Mouse (Mus musculus) lung, embryonic 14.5 days (tissue): Measurements from ENCODE around the gene Ilkap. TPM values are rescaled to one million over a fixed set of nuclear protein-coding genes. Genes with fewer than 3 reads are reported as not detected.
A peak's percentile ranks its signal among the peaks of the same experiment; 100 is the strongest.

Experiments
- ATAC-seq: fragments of 200-750 bp; cut with Nextera tagmentation; 2 replicates; pipeline ENCODE4 v1.8.0; 2017; ENCODE audit warnings: mild to moderate bottlenecking, moderate TSS enrichment, moderate library complexity; ENCODE audit not compliant: insufficient read depth
- DNase-seq: peaks from one replicate; pipeline ENCODE4 v3.0.0-alpha.2; 2015
- H3K27ac ChIP-seq: fragments of 300-500 bp; sonication (generic); 2 replicates; pipeline ENCODE4 v1.5.1; 2014; ENCODE audit warnings: low read depth, mild to moderate bottlenecking, moderate library complexity
- H3K27me3 ChIP-seq: fragments of 300-500 bp; sonication (generic); 2 replicates; pipeline ENCODE4 v1.6.1; 2014; ENCODE audit warnings: low read length, control low read depth; ENCODE audit not compliant: insufficient read depth
- H3K36me3 ChIP-seq: fragments of 300-500 bp; sonication (generic); 2 replicates; pipeline ENCODE4 v1.6.1; 2014; ENCODE audit warnings: control low read depth; ENCODE audit not compliant: insufficient read depth
- H3K4me1 ChIP-seq: fragments of 300-500 bp; sonication (generic); 2 replicates; pipeline ENCODE4 v1.6.1; 2014; ENCODE audit warnings: antibody characterized with exemption, control low read depth; ENCODE audit not compliant: insufficient read depth
- H3K4me2 ChIP-seq: fragments of 300-500 bp; sonication (generic); 2 replicates; pipeline ENCODE4 v1.6.1; 2014; ENCODE audit warnings: mild to moderate bottlenecking
- H3K4me3 ChIP-seq: fragments of 300-500 bp; sonication (generic); 2 replicates; pipeline ENCODE4 v1.5.1; 2014; ENCODE audit warnings: low read depth, low read length
- H3K9ac ChIP-seq: fragments of 300-500 bp; sonication (generic); 2 replicates; pipeline ENCODE4 v1.6.1; 2014
- H3K9me3 ChIP-seq: fragments of 300-500 bp; sonication (generic); 2 replicates; pipeline ENCODE4 v1.6.1; 2016; ENCODE audit warnings: low read depth, low read length, control low read depth
- CTCF ChIP-seq: IDR thresholded peaks from 2 replicates; pipeline ENCODE4 v1.5.1; 2016; ENCODE audit warnings: antibody characterized with exemption, low read depth
- WGBS: fragments of 180-500 bp; shearing (Covaris S2); extraction: QIAGEN DNeasy Blood & Tissue Kit; methylation state at CpG from one replicate; pipeline ENCODE4 v1.1.7; 2014; 5-methylcytosine and 5-hydroxymethylcytosine counted together
- polyA plus RNA-seq: library from polyadenylated mRNA; unstranded; fragments of >200 nt; fragmentation: Nextera tagmentation; extraction: Ambion mirVana; gene quantifications from 2 replicates; pipeline ENCODE4 v1.2.1, GENCODE M21; 2014

The Ilkap gene
- polyA plus RNA-seq, 1 experiment from 2014 or later, result 144 TPM

- TF ChIP-seq CTCF, result no peak
- peak; percentile 43 for DNase-seq
- no peak overlapping the region for H3K4me3 ChIP-seq
These were observed 16.3 kb upstream of the Ilkap start for GRCm38 (mm10) chr1:91414903-91415302.

DNA sequence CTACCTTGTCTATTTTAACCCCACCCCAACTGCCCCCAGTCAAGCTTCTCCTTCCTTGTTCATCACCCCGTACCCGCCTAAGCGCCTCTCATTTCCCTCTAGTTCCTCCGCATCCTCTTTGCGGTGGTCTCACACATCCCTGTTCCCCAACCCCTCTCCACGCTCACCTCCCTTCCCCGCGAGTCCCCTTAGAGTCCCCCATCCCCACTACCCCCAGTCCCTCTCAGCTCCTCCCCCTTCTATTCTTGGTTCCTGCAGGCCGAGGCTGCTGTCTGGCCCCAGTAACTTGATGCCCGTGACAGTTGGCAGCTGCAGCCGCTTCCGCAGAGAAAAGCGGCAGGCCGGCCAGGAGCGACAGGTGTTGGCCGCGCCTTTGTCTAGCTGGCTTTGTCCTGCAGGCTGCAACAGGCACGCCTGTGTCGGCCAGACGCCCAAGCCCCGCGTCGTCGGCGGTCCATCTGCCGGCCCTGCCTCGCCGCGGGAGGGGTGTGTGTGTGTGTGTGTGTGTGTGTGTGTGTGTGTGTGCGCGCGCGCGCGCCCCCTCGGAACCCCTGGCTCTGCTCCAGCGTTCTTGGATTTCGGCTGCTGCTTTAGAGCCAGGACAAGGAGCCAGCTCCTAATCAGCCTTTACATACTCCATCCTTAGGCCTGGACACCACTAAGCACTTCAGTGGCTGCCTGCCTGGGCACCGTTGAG, 15.4 kb upstream of the Ilkap start, which contains the start of gene Hes6:
Gene Hes6, minus strand, starts transcription at position 141 of the 697 bp plus-strand sequence.
- DNase-seq (peak; percentile 87), ATAC-seq (peak; percentile 32)
- Histone ChIP-seq H3K27ac (peak within 1 kb of the TSS; percentile 85), H3K4me1 (peaks cover 18% of the 10 kb centered on the region), H3K36me3 (peaks cover 16% of the 10 kb centered on the region), H3K27me3 (no peaks in the 10 kb centered on the region), H3K4me2 (peak within 1 kb of the TSS; percentile 98), H3K9ac (peak within 1 kb of the TSS; percentile 80), H3K9me3 (no peaks in the 10 kb centered on the region), H3K4me3 (peak within 1 kb of the TSS; percentile 74)
- no peak for TF ChIP-seq CTCF
- WGBS, result under 1% methylated on average over 39 of the region's 39 CpGs

More at GRCm38 (mm10) chr1:91414903-91415302, 16.3 kb upstream of the Ilkap start:
- Histone ChIP-seq H3K9me3 (no peaks in the 10 kb centered on the region), H3K27me3 (no peaks in the 10 kb centered on the region), H3K36me3 (peaks cover 16% of the 10 kb centered on the region), H3K4me2 (peak overlapping the region; percentile 98), H3K4me1 (peaks cover 18% of the 10 kb centered on the region), H3K27ac (peak overlapping the region; percentile 85), H3K9ac (peak overlapping the region; percentile 56)
- 59% methylated on average over 4 of the region's 4 CpGs for WGBS
- no peak for ATAC-seq

DNA sequence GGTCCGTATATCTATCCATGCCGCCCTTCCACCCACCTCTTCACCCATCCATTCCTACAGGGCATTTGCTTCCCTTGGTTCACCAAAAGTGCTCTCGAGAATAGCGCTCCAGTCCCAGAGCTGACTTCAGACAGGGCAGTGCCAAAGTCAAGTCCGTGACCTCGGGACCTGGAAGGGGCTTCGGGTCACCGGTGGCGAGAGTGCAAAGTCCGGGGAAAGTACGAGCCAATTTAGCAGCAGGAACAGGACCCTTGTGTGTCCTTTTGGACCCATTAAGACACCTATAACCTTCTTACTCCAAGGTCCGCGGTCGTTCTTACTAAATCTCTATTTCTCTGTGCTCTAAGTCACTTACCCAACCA, 14.9 kb upstream of the Ilkap start:
- no peaks in the 10 kb centered on the region for H3K27me3 ChIP-seq
- no peaks in the 10 kb centered on the region for H3K9me3 ChIP-seq
- peak overlapping the region; percentile 85 for H3K27ac ChIP-seq
- peaks cover 18% of the 10 kb centered on the region for H3K4me1 ChIP-seq
- no peak for TF ChIP-seq CTCF
- H3K9ac ChIP-seq, result peak overlapping the region; percentile 56
- H3K4me2 ChIP-seq, result peak overlapping the region; percentile 98
- ATAC-seq (no peak; the same call in 1 of the 2 replicates), DNase-seq (no peak)
- 0% methylated on average over 14 of the region's 14 CpGs for WGBS
- peak overlapping the region; percentile 74 for H3K4me3 ChIP-seq
- H3K36me3 ChIP-seq, result peaks cover 16% of the 10 kb centered on the region

- ATAC-seq (peak; percentile 96), DNase-seq (peak; percentile 98)
- Histone ChIP-seq H3K9me3 (no peaks in the 10 kb centered on the region), H3K4me2 (peak overlapping the region; percentile 98), H3K27me3 (no peaks in the 10 kb centered on the region), H3K4me1 (peaks cover 18% of the 10 kb centered on the region), H3K27ac (peak overlapping the region; percentile 85), H3K4me3 (peak overlapping the region; percentile 74), H3K36me3 (peaks cover 16% of the 10 kb centered on the region), H3K9ac (peak overlapping the region; percentile 80)
- no peak for TF ChIP-seq CTCF
- WGBS, result 0% methylated on average over 34 of the region's 34 CpGs
These were observed 14.5 kb upstream of the Ilkap start for GRCm38 (mm10) chr1:91413030-91413506.

DNA sequence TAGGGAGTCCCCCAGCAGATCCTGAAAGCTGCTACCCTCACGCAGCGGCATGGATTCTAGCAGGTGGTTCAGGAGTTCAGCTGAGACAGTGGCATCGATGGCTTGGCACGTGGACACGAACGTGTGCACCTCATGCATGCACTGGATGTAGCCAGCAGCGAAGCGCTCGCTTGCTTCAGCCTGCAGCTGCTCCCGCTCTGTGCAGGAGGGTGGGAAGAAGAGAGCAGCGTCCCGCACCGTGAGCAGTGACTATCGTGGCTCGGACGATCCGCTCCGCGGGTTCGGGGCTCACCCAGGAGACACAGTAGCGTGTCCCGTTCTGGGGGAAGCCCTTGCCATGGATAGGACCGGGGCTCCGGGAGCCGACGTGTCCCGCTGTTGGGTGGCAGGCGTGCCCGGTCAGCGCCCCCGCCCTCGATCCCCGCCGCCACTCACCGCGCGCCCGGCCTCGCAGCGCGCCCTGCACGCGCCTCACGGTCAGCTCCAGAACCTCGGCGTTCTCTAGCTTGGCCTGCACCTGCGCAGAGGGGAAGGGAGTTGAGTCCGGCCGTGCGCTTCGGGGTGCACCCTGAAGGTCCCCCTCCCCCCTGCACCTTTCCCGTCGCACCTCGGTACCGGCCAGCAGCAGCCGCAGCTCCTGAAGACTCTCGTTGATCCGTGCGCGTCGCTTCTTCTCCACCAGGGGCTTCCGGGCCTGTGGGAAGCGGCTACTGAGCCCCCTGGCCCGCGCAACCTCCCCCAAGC, 13.8 kb upstream of the Ilkap start:
- peak; percentile 20 for DNase-seq
- ATAC-seq, result no peak; the same call in 1 of the 2 replicates
- peaks cover 10% of the 10 kb centered on the region for H3K36me3 ChIP-seq
- peak overlapping the region; percentile 80 for H3K27ac ChIP-seq
- H3K4me1 ChIP-seq, result peaks cover 18% of the 10 kb centered on the region
- WGBS, result 3% methylated on average over 63 of the region's 65 CpGs
- peak overlapping the region; percentile 80 for H3K9ac ChIP-seq
- no peaks in the 10 kb centered on the region for H3K27me3 ChIP-seq
- peak overlapping the region; percentile 74 for H3K4me3 ChIP-seq
- TF ChIP-seq CTCF, result peak; percentile 57
- H3K4me2 ChIP-seq, result peak overlapping the region; percentile 98
- H3K9me3 ChIP-seq, result no peaks in the 10 kb centered on the region

DNA sequence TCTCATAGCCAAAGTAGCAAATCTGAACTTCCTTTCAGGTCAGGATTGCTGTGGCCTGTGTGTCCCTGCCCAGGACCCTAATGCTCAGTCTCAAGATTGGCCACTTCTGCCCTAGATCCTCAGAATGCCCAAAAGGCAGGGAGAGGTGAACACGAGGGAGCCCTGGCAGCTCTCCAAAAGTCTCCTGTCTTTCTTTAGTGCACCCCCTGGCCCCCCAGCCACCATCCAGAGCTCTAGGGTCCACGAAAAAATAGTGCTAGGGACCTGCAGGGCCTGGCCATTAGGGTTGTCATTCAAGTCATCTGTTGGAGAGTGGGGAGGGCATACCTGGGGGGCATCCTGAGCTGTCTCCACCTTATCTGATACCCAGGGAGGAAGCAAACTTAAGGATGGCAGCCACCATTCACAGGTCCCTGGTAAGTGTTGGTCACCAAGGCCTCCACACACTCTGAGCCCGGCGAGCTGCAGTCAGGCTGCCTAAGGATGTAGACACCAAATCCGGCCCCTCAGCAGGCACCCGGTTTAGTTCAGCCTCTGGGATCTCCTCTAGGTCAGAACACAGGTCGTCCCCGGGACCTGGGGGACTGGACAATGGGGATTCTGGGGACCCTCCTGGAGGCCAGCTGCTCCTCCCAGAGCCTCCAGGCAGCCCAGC, 13.1 kb upstream of the Ilkap start:
- DNase-seq (no peak), ATAC-seq (no peak)

More for the DNA sequence above, 13.1 kb upstream of the Ilkap start:
- H3K4me2 ChIP-seq, result peak overlapping the region; percentile 98
- H3K27me3 ChIP-seq, result no peaks in the 10 kb centered on the region
- peak overlapping the region; percentile 74 for H3K4me3 ChIP-seq
- 65% methylated on average over 8 of the region's 8 CpGs for WGBS
- H3K9me3 ChIP-seq, result no peaks in the 10 kb centered on the region
- H3K27ac ChIP-seq, result no peak overlapping the region
- peaks cover 18% of the 10 kb centered on the region for H3K4me1 ChIP-seq
- H3K36me3 ChIP-seq, result 0 out of 2 replicates have a peak, but pooled peaks cover 3% of the 10 kb centered on the region
- TF ChIP-seq CTCF, result no peak
- peak overlapping the region; percentile 80 for H3K9ac ChIP-seq
